Mouse (Mus musculus) testis, adult 2 months (tissue): ENCODE measurements around the gene Zmat3. TPM values are rescaled to one million over a fixed set of nuclear protein-coding genes. Genes with fewer than 3 reads are reported as not detected.
A peak's percentile ranks its signal among the peaks of the same experiment; 100 is the strongest.

Experiments used
- H3K27ac ChIP-seq: fragments of 200-500 bp; 2 replicates; pipeline ENCODE4 v1.5.1; 2012; ENCODE audit warnings: low read depth, low read length; ENCODE audit not compliant: control insufficient read depth, insufficient read depth
- H3K27me3 ChIP-seq: fragments of 200-500 bp; 2 replicates; pipeline ENCODE4 v1.6.1; 2012; ENCODE audit warnings: mild to moderate bottlenecking, low read length, moderate library complexity; ENCODE audit not compliant: control insufficient read depth, insufficient read depth
- H3K36me3 ChIP-seq: fragments of 200-500 bp; 2 replicates; pipeline ENCODE4 v1.6.1; 2012; ENCODE audit warnings: mild to moderate bottlenecking, low read length; ENCODE audit not compliant: control insufficient read depth, insufficient read depth
- H3K4me1 ChIP-seq: fragments of 200-500 bp; 2 replicates; pipeline ENCODE4 v1.6.1; 2012; ENCODE audit warnings: low read length; ENCODE audit not compliant: control insufficient read depth, insufficient read depth
- H3K4me3 ChIP-seq: fragments of 200-500 bp; 2 replicates; pipeline ENCODE4 v1.5.1; 2012; ENCODE audit warnings: low read depth, mild to moderate bottlenecking, low read length, moderate library complexity, mixed read lengths; ENCODE audit not compliant: control insufficient read depth
- CTCF ChIP-seq: fragments of 200-500 bp; IDR thresholded peaks from 2 replicates; pipeline ENCODE4 v1.5.1; 2012; ENCODE audit warnings: low read depth, mild to moderate bottlenecking, inconsistent platforms, low read length, moderate library complexity; ENCODE audit not compliant: control insufficient read depth, insufficient read depth, insufficient replicate concordance
- POLR2A ChIP-seq: fragments of 200-500 bp; IDR thresholded peaks from 2 replicates; pipeline ENCODE4 v1.6.1; 2012; ENCODE audit warnings: low read depth, mild to moderate bottlenecking, inconsistent platforms, low read length, moderate library complexity; ENCODE audit not compliant: control insufficient read depth
- polyA plus RNA-seq: library from polyadenylated mRNA; depleted of rRNA; stranded (reverse); fragments of >200 nt; gene quantifications from 2 replicates; pipeline ENCODE4 v1.2.3, GENCODE M21; 2012; rRNA removed

Zmat3 gene
- 38.2 and 40.1 TPM in 2 replicates for polyA plus RNA-seq

- peaks cover 18% of the 10 kb centered on the region for H3K4me1 ChIP-seq
- H3K4me3 ChIP-seq, result peak within 1 kb of the TSS; percentile 95
- no peaks in the 10 kb centered on the region for H3K27me3 ChIP-seq
- TF ChIP-seq CTCF (no peak), POLR2A (no peak)
- H3K27ac ChIP-seq, result peak within 1 kb of the TSS; percentile 41
- no peaks in the 10 kb centered on the region for H3K36me3 ChIP-seq
Measured at GRCm38 (mm10) chr3:32365546-32366245, at the start of gene Zmat3. Gene Zmat3, minus strand, starts transcription at chr3:32366014.

DNA sequence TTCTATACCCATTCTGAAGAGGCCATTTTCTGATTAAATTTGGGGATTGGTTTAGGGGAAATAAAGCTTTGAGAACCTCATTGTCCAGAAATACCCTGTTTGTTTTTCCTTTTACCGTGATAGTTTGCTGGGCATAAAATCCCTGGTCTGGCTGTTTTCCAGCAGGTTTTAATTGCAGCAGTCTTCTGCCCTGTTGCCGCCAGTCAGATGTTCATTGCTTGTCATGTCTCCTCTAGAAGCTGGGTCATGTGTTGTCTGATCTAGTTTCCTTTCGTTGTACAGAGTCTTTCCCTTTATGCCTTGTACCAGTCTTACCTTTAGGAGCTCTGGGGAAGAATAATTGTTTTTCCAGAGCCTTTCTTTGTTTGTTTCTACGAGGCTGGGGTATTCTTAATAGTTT is 48.6 kb upstream of the Zmat3 start:
- Histone ChIP-seq H3K27me3 (no peaks in the 10 kb centered on the region), H3K36me3 (no peaks in the 10 kb centered on the region), H3K4me3 (no peak overlapping the region), H3K27ac (no peak overlapping the region), H3K4me1 (no peaks in the 10 kb centered on the region)
- TF ChIP-seq CTCF, result no peak
- TF ChIP-seq POLR2A, result no peak

DNA sequence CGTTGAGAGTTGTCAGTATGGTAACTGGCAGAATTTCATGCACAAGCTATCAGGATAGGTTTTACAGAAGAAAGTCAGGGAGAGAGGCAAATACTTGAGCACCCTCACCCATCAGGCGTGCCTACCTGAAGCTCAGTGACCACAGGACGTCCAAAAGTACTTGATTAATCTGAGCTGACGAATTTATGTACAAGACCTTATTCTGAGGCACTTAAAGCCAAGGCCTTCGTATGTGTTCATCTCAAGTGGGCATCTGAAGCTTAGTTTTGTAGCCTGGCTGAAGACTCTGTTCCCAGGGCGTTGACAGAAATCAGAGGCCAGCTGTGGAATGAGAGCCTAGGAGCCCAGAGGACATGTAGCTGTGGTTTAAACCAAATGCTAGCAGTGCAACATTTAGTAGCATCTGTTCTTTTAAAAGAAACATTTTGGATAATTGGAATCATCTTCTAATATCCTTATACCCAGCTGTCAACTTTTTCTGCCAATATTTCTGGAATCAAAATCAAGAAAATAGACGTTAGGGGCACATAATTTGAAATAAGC is 46.8 kb upstream of the Zmat3 start:
- TF ChIP-seq POLR2A (no peak), CTCF (no peak)
- no peaks in the 10 kb centered on the region for H3K36me3 ChIP-seq
- H3K4me3 ChIP-seq, result no peak overlapping the region
- no peak overlapping the region for H3K27ac ChIP-seq
- H3K27me3 ChIP-seq, result no peaks in the 10 kb centered on the region
- no peaks in the 10 kb centered on the region for H3K4me1 ChIP-seq

DNA sequence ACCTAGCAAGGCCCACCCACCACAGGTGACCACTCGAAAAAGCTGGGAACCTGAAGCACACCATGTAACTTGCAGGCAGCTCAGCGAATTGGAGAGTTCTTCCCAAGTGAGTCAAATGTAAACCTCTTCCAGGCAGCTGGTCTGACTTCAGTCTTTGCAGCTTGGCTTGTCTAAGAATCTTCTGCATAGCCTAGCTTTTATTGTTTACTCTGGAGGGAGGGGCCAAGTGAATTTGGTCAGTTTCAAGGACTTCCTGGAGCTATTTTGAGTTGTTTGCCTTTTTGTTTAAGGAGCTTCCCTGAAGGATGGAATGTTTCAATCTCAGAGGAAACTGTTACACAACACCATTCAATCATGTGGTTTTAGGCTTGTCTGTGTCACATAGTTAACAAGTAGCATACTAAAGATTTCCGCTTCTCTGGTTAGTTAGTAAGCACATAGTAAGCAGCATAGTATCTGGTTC is 43.0 kb upstream of the Zmat3 start:
- Histone ChIP-seq H3K4me1 (no peaks in the 10 kb centered on the region), H3K27ac (peak overlapping the region; percentile 22; the same call in 1 of the 2 replicates), H3K27me3 (no peaks in the 10 kb centered on the region), H3K4me3 (no peak overlapping the region), H3K36me3 (no peaks in the 10 kb centered on the region)
- TF ChIP-seq POLR2A (no peak), CTCF (no peak)

DNA sequence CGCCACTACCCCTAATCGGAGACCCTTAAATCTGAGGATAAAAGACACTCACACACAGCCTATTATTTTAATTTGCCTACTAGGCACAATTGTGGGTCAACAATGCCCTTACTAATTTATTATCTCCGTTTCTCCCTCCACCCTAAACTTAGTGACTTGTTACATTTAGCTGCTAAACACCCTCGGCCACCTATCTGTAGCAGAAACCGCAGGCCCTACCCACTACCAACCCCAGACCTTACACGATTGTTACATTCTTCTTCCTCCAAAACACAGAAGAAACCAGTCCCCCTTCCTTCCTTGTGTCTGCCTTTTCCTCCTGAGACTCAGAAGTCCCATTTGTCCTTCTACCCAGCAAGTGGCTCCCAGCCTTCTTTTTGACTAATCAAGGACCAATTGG is 41.0 kb upstream of the Zmat3 start:
- TF ChIP-seq POLR2A, result no peak
- TF ChIP-seq CTCF, result no peak

GRCm38 (mm10) chr3:32405699-32406098 is 39.9 kb upstream of the Zmat3 start:
- no peak for TF ChIP-seq CTCF
- TF ChIP-seq POLR2A, result no peak
- Histone ChIP-seq H3K36me3 (no peaks in the 10 kb centered on the region), H3K27ac (no peak overlapping the region), H3K27me3 (no peaks in the 10 kb centered on the region), H3K4me1 (no peaks in the 10 kb centered on the region), H3K4me3 (no peak overlapping the region)

More for the DNA sequence above, 41.0 kb upstream of the Zmat3 start:
- Histone ChIP-seq H3K27ac (no peak overlapping the region), H3K27me3 (no peaks in the 10 kb centered on the region), H3K4me1 (no peaks in the 10 kb centered on the region), H3K36me3 (no peaks in the 10 kb centered on the region), H3K4me3 (no peak overlapping the region)

GRCm38 (mm10) chr3:32402990-32403885 is 37.4 kb upstream of the Zmat3 start:
- Histone ChIP-seq H3K36me3 (no peaks in the 10 kb centered on the region), H3K27ac (0 out of 2 replicates have a peak overlapping the region, but pooled peaks have one; percentile 6), H3K4me1 (no peaks in the 10 kb centered on the region; the same call in none of the 2 replicates), H3K4me3 (no peak overlapping the region), H3K27me3 (no peaks in the 10 kb centered on the region)
- no peak for TF ChIP-seq POLR2A
- no peak for TF ChIP-seq CTCF
